Mouse (Mus musculus) ES-E14 (cell line): Measurements from ENCODE around the gene Tomm20.

ENCODE experiments used
- HCFC1 ChIP-seq: IDR thresholded peaks from 2 replicates; pipeline ENCODE4 v1.6.1; 2012; ENCODE audit warnings: low read length, inconsistent platforms, borderline replicate concordance; ENCODE audit not compliant: insufficient read depth
- MAFK ChIP-seq: IDR thresholded peaks from 2 replicates; pipeline ENCODE4 v1.6.1; 2014; ENCODE audit warnings: mild to moderate bottlenecking, low read depth, low read length, inconsistent platforms; ENCODE audit not compliant: insufficient read depth
- ZNF384 ChIP-seq: IDR thresholded peaks from 2 replicates; pipeline ENCODE4 v1.6.1; 2012; ENCODE audit warnings: low read depth, low read length, inconsistent platforms

GRCm38 (mm10) chr8:126916611-126917010, 29.0 kb downstream of the Tomm20 start:
- no peak for TF ChIP-seq ZNF384
- TF ChIP-seq HCFC1 = no peak
- TF ChIP-seq MAFK = no peak
